Mouse (Mus musculus): Measurements from ENCODE around the gene Astl. TPM values are rescaled to one million over a fixed set of nuclear protein-coding genes. Genes with fewer than 3 reads are reported as not detected.

Gene Astl
- total RNA-seq, 2 experiments from 2014 or later, result not detected

GRCm38 (mm10) chr2:127322671-127323285 lies 15.7 kb upstream of the Astl start:
- ATAC-seq (replicated peaks; ENCODE audit: low FRiP score, poor library complexity, severe bottlenecking), result no peak

- no peak for ATAC-seq (replicated peaks; ENCODE audit: low FRiP score, poor library complexity, severe bottlenecking)
These were observed 14.8 kb upstream of the Astl start for GRCm38 (mm10) chr2:127323667-127324066.

GRCm38 (mm10) chr2:127324456-127324855 lies 14.0 kb upstream of the Astl start:
- no peak for ATAC-seq (replicated peaks; ENCODE audit: low FRiP score, poor library complexity, severe bottlenecking)

GRCm38 (mm10) chr2:127328090-127328851 lies 10.2 kb upstream of the Astl start:
- no peak for ATAC-seq (replicated peaks; ENCODE audit: low FRiP score, poor library complexity, severe bottlenecking)

GRCm38 (mm10) chr2:127332807-127333570 lies 5.5 kb upstream of the Astl start:
- ATAC-seq (replicated peaks; ENCODE audit: low FRiP score, poor library complexity, severe bottlenecking), result no peak

- no peak for ATAC-seq (replicated peaks; ENCODE audit: low FRiP score, poor library complexity, severe bottlenecking)
These were observed 4.4 kb upstream of the Astl start for GRCm38 (mm10) chr2:127333945-127334603.

GRCm38 (mm10) chr2:127335078-127335541 lies 3.3 kb upstream of the Astl start:
- ATAC-seq (replicated peaks; ENCODE audit: low FRiP score, poor library complexity, severe bottlenecking), result no peak

- no peak for ATAC-seq (replicated peaks; ENCODE audit: low FRiP score, poor library complexity, severe bottlenecking)
These were observed 2.5 kb upstream of the Astl start, which contains the start of gene Dusp2 for GRCm38 (mm10) chr2:127335767-127336496. Gene Dusp2, plus strand, starts transcription at chr2:127336159.

- ATAC-seq (replicated peaks; ENCODE audit: low FRiP score, poor library complexity, severe bottlenecking), result no peak
These were observed 2.0 kb upstream of the Astl start for GRCm38 (mm10) chr2:127336497-127336832.

- ATAC-seq (replicated peaks; ENCODE audit: low FRiP score, poor library complexity, severe bottlenecking), result no peak
These were observed 1.6 kb upstream of the Astl start for GRCm38 (mm10) chr2:127336885-127337284.

- ATAC-seq (replicated peaks; ENCODE audit: low FRiP score, poor library complexity, severe bottlenecking), result no peak
These were observed 908 bp upstream of the Astl start for GRCm38 (mm10) chr2:127337531-127337930.

GRCm38 (mm10) chr2:127338012-127338411 lies 427 bp upstream of the Astl start:
- no peak for ATAC-seq (replicated peaks; ENCODE audit: low FRiP score, poor library complexity, severe bottlenecking)

- ATAC-seq (replicated peaks; ENCODE audit: low FRiP score, poor library complexity, severe bottlenecking), result no peak
These were observed 394 bp downstream of the Astl start for GRCm38 (mm10) chr2:127338833-127339232.

GRCm38 (mm10) chr2:127339262-127339661 lies 823 bp downstream of the Astl start:
- ATAC-seq (replicated peaks; ENCODE audit: low FRiP score, poor library complexity, severe bottlenecking), result no peak

- peak; percentile 48 for ATAC-seq (replicated peaks; ENCODE audit: low FRiP score, poor library complexity, severe bottlenecking)
These were observed 2.7 kb downstream of the Astl start for GRCm38 (mm10) chr2:127341159-127341558.

- no peak for ATAC-seq (replicated peaks; ENCODE audit: low FRiP score, poor library complexity, severe bottlenecking)
These were observed 7.9 kb downstream of the Astl start for GRCm38 (mm10) chr2:127346334-127346733.

GRCm38 (mm10) chr2:127347147-127347985 lies 8.9 kb downstream of the Astl start:
- ATAC-seq (replicated peaks; ENCODE audit: low FRiP score, poor library complexity, severe bottlenecking), result no peak

- no peak for ATAC-seq (replicated peaks; ENCODE audit: low FRiP score, poor library complexity, severe bottlenecking)
These were observed 15.4 kb downstream of the Astl start for GRCm38 (mm10) chr2:127353881-127354280.

Measured in erythroid progenitor cell, adult 5-6 weeks (primary cell).